Mouse (Mus musculus): ENCODE measurements around the gene Wnt5a. TPM values are rescaled to one million over a fixed set of nuclear protein-coding genes. Genes with fewer than 3 reads are reported as not detected.
A peak's percentile ranks its signal among the peaks of the same experiment; 100 is the strongest.

Gene Wnt5a
- polyA plus RNA-seq (2015; fragmentation: Nextera tagmentation; extraction: Ambion mirVana): 13.4 and 13.8 TPM in 2 replicates

GRCm38 (mm10) chr14:28504101-28505050 is at the start of gene Wnt5a:
Gene Wnt5a (plus strand): TSS chr14:28504750.
- WGBS: 2% methylated on average over 51 of the region's 53 CpGs
- Histone ChIP-seq H3K27ac (ENCODE audit: low read length) (peak within 1 kb of the TSS; percentile 66), H3K4me2 (ENCODE audit: low read length) (peak within 1 kb of the TSS; percentile 89), H3K27me3 (ENCODE audit: control insufficient read depth, insufficient read depth, low read depth, low read length) (peaks cover 21% of the 10 kb centered on the region), H3K9me3 (replicated peaks; ENCODE audit: control insufficient read depth, low read length, poor library complexity, severe bottlenecking) (no peaks in the 10 kb centered on the region), H3K36me3 (ENCODE audit: control insufficient read depth, insufficient read depth, low read length) (no peaks in the 10 kb centered on the region), H3K9ac (ENCODE audit: low read depth, low read length) (peak within 1 kb of the TSS; percentile 47), H3K4me1 (ENCODE audit: control insufficient read depth, insufficient read depth, low read length) (peaks cover 29% of the 10 kb centered on the region), H3K4me3 (ENCODE audit: low read depth, low read length) (peak within 1 kb of the TSS; percentile 54)
- no peak for ATAC-seq

GRCm38 (mm10) chr14:28456372-28457076 is 48.0 kb upstream of the Wnt5a start:
- Histone ChIP-seq H3K9me3 (replicated peaks; ENCODE audit: control insufficient read depth, low read length, poor library complexity, severe bottlenecking) (no peaks in the 10 kb centered on the region), H3K4me1 (ENCODE audit: control insufficient read depth, insufficient read depth, low read length) (no peaks in the 10 kb centered on the region; the same call in 1 of the 2 replicates), H3K36me3 (ENCODE audit: control insufficient read depth, insufficient read depth, low read length) (no peaks in the 10 kb centered on the region), H3K27me3 (ENCODE audit: control insufficient read depth, insufficient read depth, low read depth, low read length) (no peaks in the 10 kb centered on the region), H3K4me3 (ENCODE audit: low read depth, low read length) (no peak overlapping the region), H3K27ac (ENCODE audit: low read length) (no peak overlapping the region), H3K4me2 (ENCODE audit: low read length) (no peak overlapping the region), H3K9ac (ENCODE audit: low read depth, low read length) (no peak overlapping the region)
- no peak for ATAC-seq
- WGBS: 76% methylated on average over 7 of the region's 7 CpGs

GRCm38 (mm10) chr14:28457428-28457827 is 47.1 kb upstream of the Wnt5a start:
- Histone ChIP-seq H3K9ac (ENCODE audit: low read depth, low read length) (no peak overlapping the region), H3K27me3 (ENCODE audit: control insufficient read depth, insufficient read depth, low read depth, low read length) (no peaks in the 10 kb centered on the region), H3K4me2 (ENCODE audit: low read length) (no peak overlapping the region), H3K27ac (ENCODE audit: low read length) (no peak overlapping the region), H3K4me1 (ENCODE audit: control insufficient read depth, insufficient read depth, low read length) (no peaks in the 10 kb centered on the region), H3K9me3 (replicated peaks; ENCODE audit: control insufficient read depth, low read length, poor library complexity, severe bottlenecking) (no peaks in the 10 kb centered on the region), H3K4me3 (ENCODE audit: low read depth, low read length) (no peak overlapping the region), H3K36me3 (ENCODE audit: control insufficient read depth, insufficient read depth, low read length) (no peaks in the 10 kb centered on the region)
- ATAC-seq: no peak
- WGBS: 76% methylated on average over 3 of the region's 3 CpGs

GRCm38 (mm10) chr14:28467956-28468355 is 36.6 kb upstream of the Wnt5a start:
- Histone ChIP-seq H3K36me3 (ENCODE audit: control insufficient read depth, insufficient read depth, low read length) (no peaks in the 10 kb centered on the region), H3K4me3 (ENCODE audit: low read depth, low read length) (no peak overlapping the region), H3K27me3 (ENCODE audit: control insufficient read depth, insufficient read depth, low read depth, low read length) (no peaks in the 10 kb centered on the region), H3K9me3 (replicated peaks; ENCODE audit: control insufficient read depth, low read length, poor library complexity, severe bottlenecking) (no peaks in the 10 kb centered on the region), H3K4me1 (ENCODE audit: control insufficient read depth, insufficient read depth, low read length) (peaks cover 6% of the 10 kb centered on the region), H3K4me2 (ENCODE audit: low read length) (no peak overlapping the region), H3K9ac (ENCODE audit: low read depth, low read length) (no peak overlapping the region), H3K27ac (ENCODE audit: low read length) (no peak overlapping the region)
- ATAC-seq: no peak
- WGBS: 55% methylated on average over 5 of the region's 5 CpGs

- ATAC-seq: peak; percentile 25; the same call in 1 of the 2 replicates
- no peaks in the 10 kb centered on the region for H3K27me3 ChIP-seq (ENCODE audit: control insufficient read depth, insufficient read depth, low read depth, low read length)
- no peaks in the 10 kb centered on the region for H3K9me3 ChIP-seq (replicated peaks; ENCODE audit: control insufficient read depth, low read length, poor library complexity, severe bottlenecking)
- peaks cover 6% of the 10 kb centered on the region for H3K4me1 ChIP-seq (ENCODE audit: control insufficient read depth, insufficient read depth, low read length)
- H3K9ac ChIP-seq (ENCODE audit: low read depth, low read length): no peak overlapping the region
- H3K27ac ChIP-seq (ENCODE audit: low read length): no peak overlapping the region
- WGBS: 24% methylated on average over 4 of the region's 4 CpGs
- no peaks in the 10 kb centered on the region for H3K36me3 ChIP-seq (ENCODE audit: control insufficient read depth, insufficient read depth, low read length)
- H3K4me2 ChIP-seq (ENCODE audit: low read length): no peak overlapping the region
- H3K4me3 ChIP-seq (ENCODE audit: low read depth, low read length): no peak overlapping the region
These were observed 34.9 kb upstream of the Wnt5a start for GRCm38 (mm10) chr14:28469696-28470095.

GRCm38 (mm10) chr14:28470212-28470611 is 34.3 kb upstream of the Wnt5a start:
- Histone ChIP-seq H3K9me3 (replicated peaks; ENCODE audit: control insufficient read depth, low read length, poor library complexity, severe bottlenecking) (no peaks in the 10 kb centered on the region), H3K4me2 (ENCODE audit: low read length) (no peak overlapping the region), H3K4me3 (ENCODE audit: low read depth, low read length) (no peak overlapping the region), H3K27me3 (ENCODE audit: control insufficient read depth, insufficient read depth, low read depth, low read length) (no peaks in the 10 kb centered on the region), H3K27ac (ENCODE audit: low read length) (no peak overlapping the region), H3K4me1 (ENCODE audit: control insufficient read depth, insufficient read depth, low read length) (peaks cover 10% of the 10 kb centered on the region), H3K9ac (ENCODE audit: low read depth, low read length) (no peak overlapping the region), H3K36me3 (ENCODE audit: control insufficient read depth, insufficient read depth, low read length) (no peaks in the 10 kb centered on the region)
- ATAC-seq: no peak
- WGBS: 71% methylated on average over 6 of the region's 6 CpGs

- Histone ChIP-seq H3K27ac (ENCODE audit: low read length) (peak overlapping the region; percentile 53), H3K27me3 (ENCODE audit: control insufficient read depth, insufficient read depth, low read depth, low read length) (no peaks in the 10 kb centered on the region), H3K4me3 (ENCODE audit: low read depth, low read length) (no peak overlapping the region), H3K9ac (ENCODE audit: low read depth, low read length) (no peak overlapping the region), H3K4me1 (ENCODE audit: control insufficient read depth, insufficient read depth, low read length) (peaks cover 9% of the 10 kb centered on the region), H3K9me3 (replicated peaks; ENCODE audit: control insufficient read depth, low read length, poor library complexity, severe bottlenecking) (no peaks in the 10 kb centered on the region), H3K4me2 (ENCODE audit: low read length) (no peak overlapping the region; the same call in 1 of the 2 replicates), H3K36me3 (ENCODE audit: control insufficient read depth, insufficient read depth, low read length) (no peaks in the 10 kb centered on the region)
- peak; percentile 78 for ATAC-seq
- 28% methylated on average over 3 of the region's 3 CpGs for WGBS
These were observed 29.5 kb upstream of the Wnt5a start for GRCm38 (mm10) chr14:28475012-28475411.

GRCm38 (mm10) chr14:28475421-28475820 is 29.1 kb upstream of the Wnt5a start:
- 19% methylated on average over 7 of the region's 7 CpGs for WGBS
- Histone ChIP-seq H3K27me3 (ENCODE audit: control insufficient read depth, insufficient read depth, low read depth, low read length) (no peaks in the 10 kb centered on the region), H3K9ac (ENCODE audit: low read depth, low read length) (no peak overlapping the region), H3K27ac (ENCODE audit: low read length) (peak overlapping the region; percentile 30; the same call in 1 of the 2 replicates), H3K4me1 (ENCODE audit: control insufficient read depth, insufficient read depth, low read length) (peaks cover 9% of the 10 kb centered on the region), H3K4me3 (ENCODE audit: low read depth, low read length) (no peak overlapping the region), H3K4me2 (ENCODE audit: low read length) (peak overlapping the region; percentile 5; the same call in 1 of the 2 replicates), H3K36me3 (ENCODE audit: control insufficient read depth, insufficient read depth, low read length) (no peaks in the 10 kb centered on the region), H3K9me3 (replicated peaks; ENCODE audit: control insufficient read depth, low read length, poor library complexity, severe bottlenecking) (no peaks in the 10 kb centered on the region)
- peak; percentile 83 for ATAC-seq

GRCm38 (mm10) chr14:28476746-28477145 is 27.8 kb upstream of the Wnt5a start:
- peaks cover 9% of the 10 kb centered on the region for H3K4me1 ChIP-seq (ENCODE audit: control insufficient read depth, insufficient read depth, low read length)
- H3K27ac ChIP-seq (ENCODE audit: low read length): no peak overlapping the region
- 41% methylated on average over 3 of the region's 3 CpGs for WGBS
- H3K4me3 ChIP-seq (ENCODE audit: low read depth, low read length): no peak overlapping the region
- H3K27me3 ChIP-seq (ENCODE audit: control insufficient read depth, insufficient read depth, low read depth, low read length): no peaks in the 10 kb centered on the region
- H3K36me3 ChIP-seq (ENCODE audit: control insufficient read depth, insufficient read depth, low read length): no peaks in the 10 kb centered on the region
- no peak overlapping the region for H3K9ac ChIP-seq (ENCODE audit: low read depth, low read length)
- H3K9me3 ChIP-seq (replicated peaks; ENCODE audit: control insufficient read depth, low read length, poor library complexity, severe bottlenecking): no peaks in the 10 kb centered on the region
- H3K4me2 ChIP-seq (ENCODE audit: low read length): no peak overlapping the region
- no peak for ATAC-seq
